Mouse (Mus musculus) kidney, adult 9 months (tissue): ENCODE data around the gene Lta.

ENCODE experiments used
- DNase-seq: peaks from one replicate; pipeline ENCODE4 v3.0.0; 2022

Gene Lta

DNA sequence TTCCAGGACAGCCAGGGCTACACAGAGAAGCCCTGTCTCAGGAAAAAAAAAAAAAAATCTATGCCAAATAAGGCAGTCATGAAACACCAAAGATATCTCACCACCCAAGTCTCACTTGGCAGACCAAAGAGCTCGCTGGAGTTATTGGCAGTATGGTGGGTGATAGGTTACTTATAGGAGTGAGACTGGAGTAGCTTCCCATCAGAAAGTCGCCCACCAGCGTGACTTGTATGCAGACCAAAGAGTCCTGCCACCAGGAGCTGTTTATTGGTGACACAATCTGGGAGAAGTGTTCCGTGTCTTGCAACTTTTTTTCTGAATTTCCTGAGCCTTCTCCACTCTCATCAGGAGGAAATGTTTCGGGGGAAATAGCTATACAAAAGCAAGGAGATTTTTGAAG is 34.5 kb upstream of the Lta start:
- DNase-seq, result no peak

DNA sequence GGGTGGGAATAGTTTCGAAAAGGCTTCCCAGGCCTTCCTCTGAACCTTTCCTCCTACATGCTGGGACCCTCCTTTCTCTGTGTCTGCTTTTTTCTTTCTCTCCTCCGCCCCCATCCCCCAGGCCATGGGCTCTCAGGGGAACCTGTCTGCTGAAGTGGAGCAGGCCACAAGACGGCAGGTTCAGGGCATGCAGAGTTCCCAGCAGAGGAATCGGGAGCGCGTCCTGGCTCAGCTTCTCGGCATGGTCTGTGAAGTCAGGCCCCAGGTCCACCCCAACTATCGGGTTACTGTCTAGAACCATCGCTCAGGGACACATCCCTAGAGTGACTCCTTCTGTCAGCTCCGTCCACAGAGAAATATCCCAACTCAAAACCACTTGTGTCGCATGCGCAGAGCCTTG is 32.4 kb upstream of the Lta start:
- DNase-seq, result no peak

DNA sequence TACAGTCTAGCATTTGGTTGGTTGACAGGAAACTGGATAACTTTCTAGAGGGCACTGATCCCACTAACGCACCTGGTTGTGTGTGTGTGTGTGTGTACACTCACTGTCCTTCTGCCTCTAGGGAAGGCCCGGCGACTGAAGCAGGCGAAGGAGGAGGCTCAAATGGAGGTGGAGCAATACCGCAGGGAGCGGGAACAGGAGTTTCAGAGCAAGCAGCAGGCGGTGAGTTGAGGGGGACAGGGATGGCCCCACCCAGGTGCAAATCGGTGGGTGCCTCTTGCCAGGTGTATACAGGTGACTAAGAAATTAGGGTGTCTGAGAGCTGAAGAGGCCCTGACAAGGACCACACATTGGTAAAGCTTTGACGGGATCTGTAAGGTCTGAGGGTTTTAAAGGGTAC is 31.8 kb upstream of the Lta start:
- DNase-seq, result no peak

DNA sequence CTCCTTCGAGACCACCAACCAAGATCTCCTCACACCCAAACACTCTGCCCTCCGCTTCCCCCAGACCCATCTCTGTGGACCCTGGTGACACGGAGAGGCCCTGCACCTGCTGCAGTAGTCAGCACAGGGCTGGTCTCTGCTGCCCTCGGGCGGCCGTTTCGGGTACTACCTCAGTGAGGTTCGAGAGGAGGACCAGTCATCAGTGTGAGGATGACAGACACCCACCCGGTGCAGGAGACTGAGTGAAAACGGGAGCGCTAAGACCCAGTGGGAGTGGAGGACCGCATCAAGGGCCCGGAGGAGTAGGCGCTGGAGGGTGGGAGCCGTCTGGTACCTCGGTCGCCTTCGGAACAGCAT is 31.2 kb upstream of the Lta start:
- peak; percentile 98 for DNase-seq

DNA sequence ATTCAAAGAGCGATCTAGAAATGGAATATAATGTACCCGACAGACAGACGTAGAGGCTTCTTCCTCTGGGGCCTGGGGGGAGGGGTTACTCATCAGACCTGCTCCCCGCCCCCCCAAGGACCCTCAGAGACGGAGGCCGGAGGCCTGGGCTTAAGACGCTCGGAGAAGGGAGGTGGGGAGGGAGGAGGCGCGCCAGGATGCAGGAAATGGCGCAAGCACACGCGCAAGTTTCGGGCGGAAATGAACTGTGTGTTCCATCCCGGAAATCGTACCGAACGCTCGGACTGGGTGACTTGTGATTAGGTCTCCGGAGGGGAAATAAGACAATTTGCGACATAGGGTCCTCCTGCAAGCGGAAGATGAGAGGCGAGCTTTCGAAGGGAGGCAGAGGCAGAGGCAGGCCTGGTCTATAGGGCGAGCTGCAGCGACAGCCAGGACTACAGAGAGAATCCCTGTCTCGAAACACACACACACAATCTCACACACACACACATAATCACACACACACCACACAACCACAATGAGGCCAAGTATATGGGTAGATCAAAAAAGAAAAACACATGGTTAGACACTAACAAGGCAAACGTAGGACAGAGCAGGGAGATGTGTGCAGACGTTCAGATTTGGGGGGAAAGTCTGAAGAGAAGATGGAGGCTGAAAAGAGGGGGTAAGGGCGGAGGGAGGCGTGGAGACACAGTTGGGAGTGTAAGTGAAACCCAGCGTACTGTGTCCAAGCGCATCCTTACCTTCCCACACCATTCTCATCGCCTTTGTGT is 30.7 kb upstream of the Lta start, which contains the start of gene Nfkbil1:
Nfkbil1 (minus strand) TSS at position 179 of the 776 bp plus-strand sequence.
- peak; percentile 95 for DNase-seq

DNA sequence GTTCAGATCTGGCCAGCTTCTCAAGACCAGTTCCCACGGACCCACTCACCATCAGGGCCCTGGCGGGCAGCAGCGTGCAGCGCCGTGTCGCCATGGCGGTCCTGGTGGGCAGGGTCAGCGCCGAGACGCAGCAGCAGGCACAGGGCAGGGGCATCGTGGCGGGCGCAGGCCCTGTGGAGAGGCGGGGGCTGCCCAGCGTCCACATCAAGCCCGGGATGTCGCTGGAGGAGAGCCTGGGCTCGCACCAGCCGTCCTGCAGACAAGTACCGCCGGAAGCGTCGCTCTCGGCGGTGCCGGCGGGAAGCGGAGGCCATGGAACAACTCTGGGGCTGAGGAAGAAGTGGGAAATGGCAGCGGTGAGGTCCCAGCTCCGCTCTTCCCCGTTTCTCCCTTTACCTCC is 29.8 kb upstream of the Lta start:
- DNase-seq, result peak; percentile 41

DNA sequence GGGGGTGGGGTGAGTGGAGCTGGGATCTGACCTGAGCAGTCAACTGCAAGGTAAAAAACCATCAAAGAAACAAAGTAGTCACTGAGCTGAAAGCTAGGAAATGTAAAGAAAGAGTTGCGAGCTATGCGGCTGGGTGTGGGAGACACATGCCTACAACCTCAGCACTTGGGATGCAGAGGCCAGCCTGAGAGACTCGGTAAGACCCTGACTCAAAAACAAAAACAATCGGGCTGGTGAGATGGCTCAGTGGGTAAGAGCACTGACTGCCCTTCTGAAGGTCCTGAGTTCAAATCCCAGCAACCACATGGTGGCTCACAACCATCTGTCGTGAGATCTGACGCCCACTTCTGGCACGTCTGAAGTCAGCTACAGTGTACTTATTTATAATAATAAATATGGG is 28.9 kb upstream of the Lta start:
- DNase-seq, result peak; percentile 11

DNA sequence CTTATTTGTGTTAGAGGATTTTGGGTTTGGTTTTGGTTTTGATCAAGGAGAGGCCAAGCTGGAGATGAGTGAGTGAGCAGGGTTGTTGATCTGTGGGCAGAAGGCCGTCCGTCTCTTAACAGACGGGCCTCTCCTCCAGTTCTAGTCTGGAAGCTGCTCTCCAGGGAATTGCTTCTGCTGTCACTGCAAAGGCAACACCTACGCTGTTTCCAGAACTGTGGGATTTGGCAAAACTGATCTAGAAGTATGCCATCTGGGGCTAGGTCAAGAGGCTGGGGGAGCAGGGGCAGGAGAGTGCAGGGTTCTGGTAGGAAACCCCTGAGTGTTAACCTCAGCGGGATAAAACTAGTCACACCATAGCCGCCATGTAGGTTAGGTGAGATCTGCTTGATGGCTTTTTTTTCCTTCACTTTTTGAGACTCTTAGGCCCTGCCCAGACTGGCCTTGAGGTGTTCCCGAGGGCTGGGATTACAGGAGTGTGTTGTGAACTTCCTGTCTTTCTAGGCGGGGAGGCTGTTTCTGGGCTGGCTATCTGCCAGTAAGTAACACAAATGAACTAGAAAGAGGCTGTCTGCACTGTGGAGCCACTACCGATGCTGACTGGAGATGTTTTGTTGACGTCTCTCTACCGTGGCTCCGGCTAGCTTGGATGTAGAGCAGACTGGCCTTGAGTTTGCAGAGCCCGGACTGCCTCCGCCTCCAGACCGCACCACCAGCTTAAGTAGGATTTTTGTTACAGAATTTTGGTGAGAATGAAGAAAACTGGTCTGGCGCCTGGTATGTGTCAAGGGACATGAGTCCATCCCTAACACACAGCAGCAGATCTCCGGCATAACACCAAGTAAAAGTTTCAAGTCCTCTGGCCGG is 28.2 kb upstream of the Lta start, which contains the start of gene Atp6v1g2:
Atp6v1g2 (plus strand) TSS at position 547 of the 867 bp plus-strand sequence.
- DNase-seq, result peak; percentile 50

DNA sequence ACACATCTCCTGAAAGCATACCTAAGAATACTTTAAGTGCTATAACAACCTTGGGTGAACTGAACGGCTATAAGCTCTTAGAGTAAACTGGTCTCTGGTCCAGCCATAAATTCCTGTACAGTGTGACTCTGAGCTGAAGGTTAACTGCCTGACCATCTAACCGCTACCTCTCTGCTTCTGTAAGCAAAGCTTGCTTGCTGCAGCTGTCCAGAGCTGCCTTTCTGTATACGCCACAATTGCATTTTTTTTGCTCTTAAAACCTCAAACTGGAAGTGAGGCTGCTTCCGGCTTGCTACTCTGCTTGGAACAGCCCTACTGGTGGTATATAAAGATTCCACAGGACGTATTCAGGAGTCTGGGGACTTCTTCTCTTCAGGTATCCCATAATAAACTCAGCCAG is 27.5 kb upstream of the Lta start:
- DNase-seq, result peak; percentile 31

DNA sequence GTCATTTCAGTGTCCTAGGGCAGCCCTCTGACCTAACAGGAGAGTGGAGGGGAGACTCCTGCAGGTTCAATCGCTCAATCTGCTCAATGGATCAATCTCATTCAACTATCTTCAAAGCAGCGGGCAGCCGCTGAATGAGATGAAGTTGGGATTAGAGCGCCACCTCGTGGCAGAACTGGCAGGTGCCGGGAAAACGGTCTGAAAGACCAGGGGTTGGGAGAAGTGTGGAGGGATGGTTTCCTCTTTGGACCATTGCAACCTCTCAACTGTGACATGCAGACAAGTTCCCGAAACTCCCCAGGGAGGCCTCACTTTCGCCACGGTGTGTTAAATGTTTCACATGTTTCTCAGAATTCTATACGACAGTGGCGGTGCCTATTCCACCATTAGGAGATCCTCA is 26.9 kb upstream of the Lta start:
- peak; percentile 86 for DNase-seq

DNA sequence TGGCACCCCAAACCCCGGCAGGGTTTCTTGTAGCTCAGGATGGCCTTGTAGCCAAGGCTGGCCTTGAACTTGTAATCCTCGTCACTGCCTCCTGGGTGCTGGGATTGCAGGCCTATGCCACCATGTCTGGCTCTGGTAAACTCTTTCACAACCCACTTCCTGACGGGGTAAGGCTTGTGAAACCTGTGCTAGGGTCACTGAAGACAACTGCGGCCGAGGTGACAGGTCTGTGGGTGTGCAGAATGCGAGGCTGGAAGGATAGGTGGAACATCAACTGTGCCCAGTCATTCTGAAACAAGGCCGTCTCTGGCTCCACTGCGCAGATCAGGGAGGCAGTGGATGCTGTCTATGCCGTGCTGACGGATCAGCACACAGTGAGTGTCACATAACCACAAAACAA is 25.9 kb upstream of the Lta start:
- peak; percentile 14 for DNase-seq

DNA sequence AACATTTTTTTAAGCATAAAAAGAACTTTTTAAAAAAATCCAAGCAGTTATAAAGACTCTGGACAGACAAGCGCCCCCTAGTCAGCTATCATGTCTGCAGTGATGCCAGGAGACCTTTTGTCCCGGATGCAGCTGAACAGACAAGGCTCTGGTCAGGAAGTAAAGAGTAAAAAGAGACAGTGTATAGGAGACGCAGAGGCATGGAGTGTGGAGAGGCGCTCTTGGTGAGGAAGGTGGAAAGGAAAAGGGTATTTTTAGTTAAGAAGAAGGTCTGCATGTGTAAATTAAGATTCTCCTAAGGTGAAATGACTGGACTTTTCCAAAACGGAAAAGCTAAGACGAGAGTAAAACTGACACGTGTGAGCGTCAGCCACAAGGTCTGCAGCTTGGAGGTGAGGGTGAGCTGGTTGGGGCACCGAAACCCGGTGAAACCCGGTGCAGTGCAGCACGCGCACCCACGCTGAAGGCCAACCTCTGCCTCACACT is 21.5 kb upstream of the Lta start:
- DNase-seq, result no peak

DNA sequence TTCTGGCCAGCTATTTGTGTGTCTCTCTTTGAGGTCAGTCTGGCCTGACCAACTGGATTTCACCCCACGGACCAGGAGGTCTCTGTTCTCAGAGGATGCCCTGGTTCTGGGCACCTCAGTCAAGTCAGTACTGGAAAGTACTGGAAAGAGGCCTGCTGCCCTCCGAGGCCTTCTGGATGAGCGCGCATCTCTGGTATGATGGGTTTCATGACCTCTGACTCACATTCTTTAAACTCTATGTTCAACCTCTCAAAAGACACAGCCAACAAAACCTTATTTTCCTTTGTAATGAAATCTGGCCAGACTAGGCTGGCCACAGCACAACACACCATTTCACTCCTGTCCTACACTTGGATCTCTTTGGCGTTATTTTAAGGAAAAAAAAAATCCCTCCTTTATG is 20.3 kb upstream of the Lta start:
- DNase-seq, result no peak

DNA sequence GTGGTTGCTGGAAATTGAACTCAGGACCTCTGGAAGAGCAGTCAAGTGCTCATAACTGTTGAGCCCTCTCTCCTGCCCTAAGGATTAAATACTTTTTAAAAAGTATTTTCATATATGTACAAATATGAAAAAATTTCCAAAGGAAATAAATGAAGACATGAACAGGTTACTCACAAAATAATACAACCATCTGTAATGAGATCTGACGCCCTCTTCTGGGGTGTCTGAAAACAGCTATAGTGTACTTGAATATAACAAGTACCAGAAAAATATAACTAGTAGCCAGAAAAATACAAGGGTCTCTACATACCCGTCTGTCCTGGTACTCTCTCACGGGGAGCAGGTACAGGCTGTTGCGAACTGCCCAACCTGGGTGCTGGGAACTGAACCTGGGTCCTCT is 19.5 kb upstream of the Lta start:
- no peak for DNase-seq

DNA sequence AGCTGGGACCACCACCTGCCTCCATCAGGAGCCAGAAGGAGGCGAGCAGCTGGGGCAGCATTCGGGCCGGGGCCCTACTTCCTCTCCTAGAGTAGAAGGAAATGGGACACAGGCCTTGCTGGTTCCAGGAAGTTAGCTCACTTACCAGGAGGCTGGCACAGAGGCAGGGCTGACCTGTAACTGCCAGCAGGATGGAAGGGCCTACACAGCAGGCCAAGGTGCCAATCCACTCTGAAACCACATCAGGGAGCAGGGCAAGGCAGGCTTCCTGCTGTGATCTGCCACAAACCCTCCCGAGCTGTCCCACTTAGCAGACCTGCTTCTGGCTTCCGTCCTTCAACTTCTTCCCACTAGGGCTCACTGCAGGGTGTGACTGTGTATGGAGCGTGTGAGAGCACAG is 17.1 kb upstream of the Lta start:
- DNase-seq, result no peak

DNA sequence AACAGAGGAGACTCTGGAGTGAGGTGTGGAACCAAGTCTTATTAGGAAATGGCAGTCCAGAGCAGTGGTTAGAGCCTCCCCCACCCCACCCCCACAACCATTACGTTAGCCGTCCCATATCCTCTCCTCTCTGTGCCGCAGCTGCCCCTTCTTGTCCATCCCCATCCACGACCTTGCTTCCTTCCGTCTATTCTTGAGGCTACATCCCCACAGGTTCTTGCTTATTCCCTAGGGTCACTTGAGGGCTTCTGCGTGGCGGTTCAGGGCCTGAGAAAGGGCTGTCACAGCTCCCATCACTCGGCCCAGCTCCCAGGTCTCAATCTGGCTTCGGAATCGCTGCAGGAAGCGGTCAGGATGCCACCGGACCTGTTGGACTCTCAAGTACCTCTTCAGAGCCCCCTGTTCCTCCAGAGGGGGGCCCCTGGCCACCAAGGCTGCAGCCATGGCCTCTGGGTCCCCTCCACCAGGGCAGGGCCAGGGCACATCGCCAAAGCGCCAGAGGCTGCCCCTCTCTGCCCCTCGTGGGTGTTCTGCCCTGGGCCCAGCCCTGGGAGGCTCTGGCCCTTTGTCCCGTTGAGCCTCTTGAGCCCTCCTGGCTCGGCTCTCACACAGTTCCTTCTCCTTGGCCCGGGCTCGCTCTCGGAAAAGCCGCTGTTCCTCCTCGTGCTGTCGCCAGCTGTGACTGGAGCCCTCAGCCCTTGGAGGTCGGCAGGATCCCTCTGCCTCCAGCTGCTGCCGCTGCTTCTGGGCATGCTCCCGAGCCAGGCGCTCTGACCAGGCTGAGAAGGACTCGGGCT is 15.2 kb upstream of the Lta start, which contains the start of gene Gm16181:
Gm16181 (plus strand) TSS at position 679 of the 797 bp plus-strand sequence.
- peak; percentile 24 for DNase-seq

DNA sequence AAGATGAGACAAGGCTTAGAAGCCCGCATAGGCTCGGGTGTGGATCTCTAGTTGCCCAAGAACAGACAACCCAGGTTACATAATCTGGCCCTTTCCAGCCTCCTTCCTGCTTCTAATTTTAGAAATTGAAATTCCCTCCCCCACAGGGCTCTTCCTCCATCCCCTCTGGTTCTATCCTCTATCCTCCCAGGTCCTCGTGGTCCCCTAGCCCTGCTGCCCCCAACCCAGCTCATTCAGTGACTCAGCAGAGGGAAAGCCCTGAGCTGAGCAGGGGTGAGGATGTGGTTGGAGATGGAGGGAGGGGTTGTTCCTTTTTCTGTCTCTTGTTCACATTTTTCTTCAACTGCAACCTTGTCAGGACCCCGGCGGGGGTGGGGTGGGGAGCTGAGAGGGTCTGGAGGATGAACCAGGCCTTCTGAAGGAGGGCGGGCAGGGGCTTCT is 14.5 kb upstream of the Lta start:
- DNase-seq, result peak; percentile 48

DNA sequence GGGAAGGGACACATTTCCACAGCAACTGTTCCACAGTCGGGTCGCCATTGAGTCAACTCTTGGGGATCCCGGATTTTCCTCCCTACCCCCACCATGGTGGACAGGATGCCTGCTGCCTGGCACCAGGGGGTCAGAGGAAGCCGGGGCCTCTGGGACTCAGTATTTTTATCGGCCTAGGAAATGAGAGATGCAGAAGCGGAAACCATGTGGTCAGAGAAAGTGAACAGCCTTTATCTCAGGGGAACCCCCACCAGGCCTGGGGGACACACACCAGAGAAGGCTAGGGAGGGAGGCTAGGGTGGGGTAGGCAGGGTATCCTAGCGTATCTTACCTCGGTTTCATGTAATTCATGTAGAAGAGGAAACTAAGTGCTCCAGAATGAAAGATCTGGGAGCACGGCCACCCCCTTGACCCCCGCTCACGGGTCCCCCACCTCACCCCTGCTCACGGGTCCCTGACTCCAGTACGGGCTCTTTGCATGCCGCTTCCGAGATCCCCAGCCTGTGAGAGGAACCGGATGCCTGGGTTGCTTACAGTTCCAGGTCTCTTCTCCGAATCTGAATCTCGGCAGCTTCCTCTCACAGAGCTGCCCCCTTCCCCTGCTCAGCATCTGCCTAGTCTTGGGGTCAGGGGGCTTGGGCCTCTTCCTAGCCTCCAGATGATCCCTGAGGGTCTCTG is 13.5 kb upstream of the Lta start:
- peak; percentile 69 for DNase-seq

DNA sequence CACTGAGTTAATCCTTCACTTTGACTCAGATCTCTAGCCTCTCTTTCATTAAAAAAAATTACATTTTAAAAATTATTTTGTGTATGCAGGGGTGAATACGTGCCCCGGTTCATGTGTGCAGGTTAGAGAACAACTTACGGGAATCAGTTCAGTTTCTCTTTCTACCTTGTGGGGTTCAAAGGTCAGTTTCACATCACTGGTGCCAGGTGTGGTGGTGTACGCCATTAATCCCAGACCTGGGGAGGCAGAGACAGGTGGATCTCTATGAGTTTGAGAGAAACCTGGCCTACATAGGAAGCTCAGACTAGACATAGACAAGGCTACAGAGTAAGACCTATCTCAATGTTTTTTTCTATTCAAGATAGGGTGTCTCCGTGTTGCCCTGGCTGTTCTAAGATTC is 7.9 kb upstream of the Lta start:
- no peak for DNase-seq

DNA sequence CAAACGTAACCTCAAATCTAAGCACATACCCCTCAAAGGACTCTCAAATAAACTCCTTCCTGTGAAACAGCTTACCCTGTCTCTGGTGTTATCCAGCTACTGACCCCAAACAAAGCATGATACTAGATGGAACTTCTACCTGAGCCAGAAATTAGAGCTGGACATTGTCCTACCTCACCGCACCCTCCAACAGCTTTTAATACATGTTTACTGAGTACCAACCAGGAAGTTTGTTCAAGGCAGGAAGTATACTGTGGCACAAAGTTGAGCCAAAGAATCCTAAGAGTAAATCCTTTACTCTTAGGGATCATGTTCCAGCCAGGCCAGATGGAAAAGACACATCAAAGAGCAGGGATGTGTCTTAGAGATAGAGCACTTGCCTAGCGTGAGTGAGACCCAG is 5.4 kb upstream of the Lta start:
- DNase-seq, result no peak

DNA sequence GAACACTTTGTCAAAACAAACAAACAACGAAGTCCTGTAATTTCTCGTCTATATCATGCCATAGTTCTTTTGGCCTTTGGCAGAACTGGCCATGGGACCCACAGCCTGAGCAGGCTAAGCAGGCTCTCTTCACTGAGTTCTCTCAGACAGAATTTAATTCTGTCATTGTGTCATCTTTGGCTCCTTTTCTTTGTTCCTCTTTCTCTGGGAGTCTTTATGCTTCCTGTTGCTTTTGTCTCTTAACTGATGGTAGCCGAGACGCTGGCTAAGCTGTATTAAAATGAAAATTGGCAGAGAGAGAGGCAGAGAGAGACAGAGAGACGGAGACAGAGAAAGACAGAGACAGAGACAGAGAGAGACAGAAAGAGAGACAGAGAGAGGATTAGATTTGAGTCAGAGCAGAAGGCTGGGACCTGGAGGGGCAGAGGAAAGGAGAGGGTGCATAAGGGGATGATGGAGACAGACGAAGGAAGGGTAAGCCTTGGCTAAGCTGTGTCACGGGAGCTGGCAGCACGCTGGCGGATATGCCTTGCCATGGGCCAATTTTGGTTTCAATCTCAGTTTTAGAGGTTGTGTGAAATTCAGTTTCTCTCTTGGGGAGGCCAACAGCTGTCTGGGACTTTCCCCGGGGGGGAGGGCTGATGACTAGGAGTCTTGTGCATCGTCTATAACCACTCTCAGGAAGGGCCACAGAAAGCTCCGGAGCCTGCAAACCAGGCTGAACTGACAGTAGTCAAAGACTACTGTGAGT is 4.8 kb upstream of the Lta start:
- DNase-seq, result no peak

DNA sequence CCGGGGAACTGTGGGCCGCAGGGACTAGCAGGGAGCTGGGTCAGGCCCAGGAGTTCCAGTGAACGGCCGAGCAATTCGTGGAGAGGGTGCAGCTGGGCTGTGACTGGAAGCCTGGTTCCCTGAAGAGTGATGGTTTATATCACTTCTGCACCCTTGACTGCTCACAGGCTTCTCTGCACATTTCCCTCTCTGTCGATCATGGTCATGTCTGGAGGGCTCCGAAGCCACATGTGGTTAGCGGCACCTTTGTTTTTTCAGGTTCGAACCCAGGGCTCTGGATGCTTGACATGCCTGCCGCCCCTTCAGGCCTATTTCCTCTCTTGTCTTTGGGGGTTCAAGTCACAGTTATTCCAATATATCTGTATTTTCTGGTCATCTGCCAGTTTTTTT is 224 bp upstream of the Lta start:
- DNase-seq, result no peak
